Mouse (Mus musculus): ENCODE measurements around the gene Samm50. TPM values are rescaled to one million over a fixed set of nuclear protein-coding genes. Genes with fewer than 3 reads are reported as not detected.

Samm50 gene
- total RNA-seq, 2 experiments from 2014 or later: 83.6 to 99.0 TPM

GRCm38 (mm10) chr15:84210941-84211340, 18.9 kb downstream of the Samm50 start:
- no peak for DNase-seq (ENCODE audit: low spot score in 2 of 2)

GRCm38 (mm10) chr15:84211564-84211963, 19.5 kb downstream of the Samm50 start:
- DNase-seq (ENCODE audit: low spot score in 2 of 2): no peak

GRCm38 (mm10) chr15:84212031-84212755, 20.2 kb downstream of the Samm50 start:
- DNase-seq (ENCODE audit: low spot score in 2 of 2): peak; percentile 94 to 96

GRCm38 (mm10) chr15:84212756-84213105, 20.7 kb downstream of the Samm50 start:
- no peak for DNase-seq (ENCODE audit: low spot score in 2 of 2)

DNA sequence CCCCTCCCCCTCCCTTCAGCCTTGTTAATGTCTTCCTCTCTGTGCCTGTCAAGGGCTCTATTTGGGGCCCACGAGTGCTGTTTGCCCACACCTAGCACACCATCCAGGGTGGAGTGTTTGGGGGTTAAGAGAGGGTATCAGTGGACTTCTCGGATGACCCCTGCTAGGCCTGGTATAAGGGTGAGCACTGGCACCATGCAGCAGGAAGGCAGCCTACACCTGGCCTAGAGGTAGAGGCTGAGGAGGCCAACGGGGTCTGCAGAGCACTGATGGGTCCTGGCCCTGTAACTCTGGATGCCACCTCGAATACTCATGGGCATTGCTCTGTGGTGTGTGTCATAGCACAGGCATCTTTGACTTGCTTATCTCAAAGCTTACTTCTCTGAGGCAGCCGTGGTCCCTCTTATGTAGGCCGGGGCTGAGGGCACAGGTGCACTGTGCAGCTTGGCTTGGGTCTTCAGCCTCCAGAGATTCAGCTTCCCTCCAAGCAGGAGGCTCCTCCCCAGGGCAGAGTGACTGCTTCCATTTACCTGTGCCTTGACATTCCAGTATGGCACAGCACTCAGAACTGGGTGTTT, 21.2 kb downstream of the Samm50 start:
- no peak for DNase-seq (ENCODE audit: low spot score in 2 of 2)

DNA sequence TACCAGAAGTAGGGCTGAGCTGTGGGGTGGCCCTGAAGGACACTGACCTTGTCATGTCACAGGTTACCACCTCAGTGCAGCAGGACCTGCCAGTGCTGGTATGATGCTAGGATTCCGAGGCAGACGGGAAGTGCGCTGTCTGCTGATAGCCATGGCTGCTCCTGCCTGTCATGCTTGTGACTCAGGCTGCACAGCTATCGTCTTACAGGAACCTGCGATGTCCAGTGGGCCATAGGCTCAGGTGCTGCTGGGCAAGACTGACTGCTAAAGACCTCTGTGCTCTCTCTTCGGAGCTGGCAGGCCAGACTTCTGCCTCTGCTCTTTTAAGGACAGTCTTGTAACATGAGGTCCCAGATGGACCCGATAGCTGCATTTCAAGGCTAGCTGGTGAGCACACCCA, 22.4 kb downstream of the Samm50 start:
- DNase-seq (ENCODE audit: low spot score in 2 of 2): no peak

DNA sequence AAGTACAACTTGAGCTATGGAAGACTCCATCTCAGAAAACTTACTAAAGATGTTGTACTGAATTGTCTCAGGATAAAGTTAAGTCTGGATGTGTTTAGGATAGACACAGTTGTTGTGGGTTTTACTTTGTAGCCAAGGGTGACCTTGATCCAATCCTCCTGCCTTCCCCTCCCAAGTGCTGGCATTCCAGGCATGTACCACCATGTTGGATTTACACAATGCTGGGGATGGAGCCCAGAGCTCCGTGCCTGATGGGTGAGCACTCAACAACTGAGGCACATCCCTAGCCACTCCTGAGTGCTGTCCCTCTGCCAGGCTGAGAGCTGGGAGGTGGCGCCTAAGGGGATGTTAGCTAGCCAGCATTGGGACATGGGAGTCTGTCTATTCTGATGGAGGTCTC, 23.2 kb downstream of the Samm50 start:
- no peak for DNase-seq (ENCODE audit: low spot score in 2 of 2)

DNA sequence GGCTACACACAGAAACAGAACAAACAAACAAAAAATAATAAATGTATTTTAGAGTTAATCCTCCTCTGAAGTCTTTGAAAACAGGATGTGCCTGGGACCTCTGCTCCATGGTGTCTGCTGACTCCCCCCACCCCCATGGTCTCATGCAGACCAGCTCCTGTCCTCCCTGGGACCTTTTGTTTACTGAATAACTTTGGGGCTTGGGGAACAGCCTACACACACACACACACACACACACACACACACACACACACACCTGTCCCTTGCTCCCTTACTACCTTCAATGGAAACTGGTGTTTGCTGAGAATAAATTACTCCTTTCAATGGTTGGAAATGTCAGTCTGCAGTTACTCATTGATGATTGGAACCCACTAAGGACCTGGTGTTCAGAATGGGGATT, 24.0 kb downstream of the Samm50 start:
- DNase-seq (ENCODE audit: low spot score in 2 of 2): no peak

DNA sequence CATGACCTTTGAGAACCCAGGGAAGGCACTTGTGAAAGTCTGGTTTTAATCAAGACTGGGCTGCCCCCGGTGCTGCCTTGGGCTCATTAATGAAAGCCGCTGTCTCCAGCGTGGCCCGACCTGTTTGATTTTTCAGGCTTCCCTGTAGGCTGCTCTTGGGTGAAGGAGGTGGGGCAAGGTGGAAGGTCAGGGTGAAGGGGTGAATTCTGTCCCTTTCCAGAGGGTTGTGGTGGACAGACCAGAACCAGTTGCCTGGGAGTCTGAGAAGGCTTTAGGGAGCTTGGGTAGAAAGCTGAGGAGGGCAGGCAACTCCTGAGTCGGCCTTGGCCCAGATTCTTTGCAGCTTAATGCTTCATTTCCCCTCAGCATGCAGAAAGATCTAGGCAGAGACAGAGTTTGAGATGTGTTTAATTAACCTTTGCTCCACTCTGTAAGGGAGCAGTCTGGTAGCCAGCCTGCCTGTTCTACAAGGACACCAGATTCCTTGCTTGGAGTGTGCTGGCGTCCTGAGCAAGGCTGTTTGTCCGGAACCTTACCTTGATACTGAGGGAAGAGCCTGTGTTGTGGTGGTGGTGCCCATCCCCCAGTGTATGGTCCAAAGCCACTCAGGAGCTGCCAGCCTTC, 24.5 kb downstream of the Samm50 start:
- no peak for DNase-seq (ENCODE audit: low spot score in 2 of 2)

DNA sequence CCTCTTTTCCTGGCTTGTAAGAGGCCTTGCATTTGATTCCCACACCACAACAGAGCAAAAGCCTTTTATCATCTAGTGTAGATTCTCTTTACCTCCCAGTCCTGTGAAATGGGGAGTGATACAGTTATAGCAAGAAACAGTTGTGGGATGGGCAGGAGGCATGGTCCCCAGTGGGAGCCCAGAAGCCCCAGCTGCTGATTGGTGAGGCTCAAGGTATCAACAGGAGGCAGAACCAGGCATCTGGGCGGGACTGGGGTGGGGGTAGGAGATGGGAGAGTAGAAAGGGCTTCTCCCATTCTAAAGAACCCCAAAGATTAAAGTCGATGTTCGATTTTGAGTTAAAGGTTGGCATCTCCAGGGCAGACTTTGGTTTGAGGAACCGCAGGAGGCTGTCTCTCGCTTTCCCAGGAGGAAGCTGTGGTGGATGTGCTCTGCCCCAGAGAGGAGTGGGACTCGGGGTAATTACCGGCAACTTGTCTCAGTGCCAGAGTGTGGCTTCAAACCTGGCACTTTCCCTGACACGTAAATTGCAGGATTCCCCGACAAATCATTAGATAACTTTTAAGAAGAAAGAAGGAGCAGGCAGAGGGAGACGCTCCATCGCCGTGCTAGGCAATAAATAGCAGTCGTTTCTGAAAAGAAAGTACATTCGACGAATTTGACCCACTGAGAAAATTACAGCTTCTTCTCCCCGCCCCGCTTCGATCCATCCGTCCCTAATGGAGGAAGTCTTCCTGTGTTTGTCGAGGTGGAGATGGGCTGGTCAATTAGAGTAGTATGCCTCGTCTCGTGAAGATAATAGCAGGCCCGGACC, 26.1 kb downstream of the Samm50 start:
- no peak for DNase-seq (ENCODE audit: low spot score in 2 of 2)

- no peak for DNase-seq (ENCODE audit: low spot score in 2 of 2)
Observed at GRCm38 (mm10) chr15:84218783-84219271, 26.8 kb downstream of the Samm50 start.

DNA sequence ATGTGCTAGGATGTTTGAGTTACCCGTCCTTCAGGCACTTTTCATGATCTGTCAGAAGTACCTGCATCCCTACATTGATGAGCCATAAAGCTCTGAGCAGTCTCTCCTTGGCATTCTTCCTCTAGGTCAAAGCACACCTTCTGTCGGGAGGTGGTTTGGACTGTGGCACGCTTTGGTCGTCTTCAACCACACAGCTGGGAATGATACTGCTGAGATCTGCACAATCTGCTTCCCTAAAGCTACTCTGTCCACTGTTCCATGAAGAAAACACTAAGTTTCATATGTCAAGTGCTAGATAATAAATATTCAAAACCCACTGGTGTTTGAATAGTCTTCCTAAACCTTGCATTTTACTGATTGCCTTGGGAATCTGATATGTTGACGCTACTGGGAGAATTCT, 29.5 kb downstream of the Samm50 start:
- DNase-seq (ENCODE audit: low spot score in 2 of 2): no peak

GRCm38 (mm10) chr15:84223423-84223822, 31.4 kb downstream of the Samm50 start:
- DNase-seq (ENCODE audit: low spot score in 2 of 2): peak in 1 of 2 experiments; percentile 43

DNA sequence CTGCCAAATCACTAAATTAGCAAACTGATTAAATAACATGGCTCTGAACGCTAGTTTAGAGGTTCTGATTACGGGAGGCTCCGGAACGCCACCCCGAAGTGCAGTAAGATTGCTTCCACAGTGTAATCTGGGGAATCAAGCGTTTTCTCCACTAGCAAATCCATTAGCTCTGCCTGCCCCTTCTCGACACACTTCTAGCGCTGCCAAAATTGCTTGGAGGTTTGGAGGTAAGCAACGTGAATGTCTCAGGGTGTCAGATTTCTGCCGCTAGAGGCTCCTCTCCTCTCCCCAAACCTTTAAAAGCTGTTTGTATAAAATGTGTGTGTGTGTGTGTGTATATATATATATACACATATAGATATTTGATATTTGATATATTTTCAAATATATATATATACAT, 32.7 kb downstream of the Samm50 start:
- DNase-seq (ENCODE audit: low spot score in 2 of 2): no peak

DNA sequence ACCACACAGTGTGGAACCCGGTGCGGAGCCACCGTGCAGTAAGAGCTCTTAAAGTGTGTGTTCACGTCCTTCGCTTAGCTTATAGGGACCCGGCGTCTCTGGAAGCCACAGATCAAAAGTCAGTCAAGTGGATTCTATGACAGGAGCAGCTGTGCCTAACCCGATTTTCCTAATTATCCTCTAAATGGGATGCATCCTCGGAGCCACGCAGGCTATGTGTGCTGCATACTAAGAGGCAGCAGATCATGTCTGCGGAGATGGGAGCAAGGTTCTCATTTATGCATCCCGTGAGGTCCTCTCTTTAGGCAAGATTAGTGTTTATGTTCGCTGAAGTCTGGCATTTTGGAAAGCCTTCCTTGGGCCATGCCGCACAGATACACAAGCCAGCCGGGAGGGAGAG, 34.9 kb downstream of the Samm50 start:
- no peak for DNase-seq (ENCODE audit: low spot score in 2 of 2)

DNA sequence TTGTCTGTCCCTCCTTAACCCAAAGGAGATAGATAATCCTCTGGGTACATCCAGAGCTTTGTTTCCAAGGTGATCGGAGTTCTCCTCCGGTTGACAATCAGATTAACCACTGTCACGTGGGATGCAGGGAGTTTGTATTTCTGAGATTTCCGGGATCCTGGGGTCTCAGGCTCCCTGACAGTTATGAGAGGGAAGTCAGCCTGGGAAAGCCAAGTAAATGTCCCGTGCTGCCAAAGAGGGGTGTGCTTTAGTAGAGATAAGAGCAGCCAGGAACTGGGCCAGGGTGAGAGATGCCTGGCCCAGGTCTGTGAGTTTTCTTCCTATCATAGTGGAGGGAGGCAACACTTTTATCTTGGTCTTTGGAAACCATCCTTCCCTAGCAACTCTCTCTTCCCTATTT, 38.6 kb downstream of the Samm50 start:
- no peak for DNase-seq (ENCODE audit: low spot score in 2 of 2)

DNA sequence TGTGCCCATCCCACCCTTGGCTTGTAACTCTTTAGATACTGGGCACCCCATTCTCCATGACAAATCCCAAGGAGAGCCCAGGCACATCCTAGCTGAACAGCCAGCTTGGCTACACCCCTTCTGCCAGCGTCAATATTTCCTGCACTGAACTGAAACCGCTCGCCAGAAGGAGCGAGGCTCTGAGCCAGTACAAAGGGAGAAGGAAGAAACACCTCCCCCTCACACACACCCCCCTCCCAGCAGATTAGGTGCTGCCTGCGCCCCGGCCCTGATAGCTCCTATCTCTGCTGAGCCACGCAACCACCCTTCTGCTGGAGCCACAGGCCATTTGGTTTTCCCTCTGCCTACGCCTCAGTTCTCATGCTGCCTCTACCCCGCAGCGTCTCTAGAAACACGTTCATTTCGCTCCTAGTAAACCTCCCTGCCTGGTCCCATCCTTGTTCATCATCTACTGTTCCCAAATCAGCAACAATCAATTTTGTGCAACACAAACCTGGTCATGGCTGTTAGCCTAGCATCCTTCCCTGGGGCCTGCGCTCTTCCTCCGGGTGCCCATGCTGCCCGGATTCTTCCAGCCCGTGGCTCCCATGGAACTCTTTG, 39.2 kb downstream of the Samm50 start:
- DNase-seq (ENCODE audit: low spot score in 2 of 2): peak; percentile 48 to 63

DNA sequence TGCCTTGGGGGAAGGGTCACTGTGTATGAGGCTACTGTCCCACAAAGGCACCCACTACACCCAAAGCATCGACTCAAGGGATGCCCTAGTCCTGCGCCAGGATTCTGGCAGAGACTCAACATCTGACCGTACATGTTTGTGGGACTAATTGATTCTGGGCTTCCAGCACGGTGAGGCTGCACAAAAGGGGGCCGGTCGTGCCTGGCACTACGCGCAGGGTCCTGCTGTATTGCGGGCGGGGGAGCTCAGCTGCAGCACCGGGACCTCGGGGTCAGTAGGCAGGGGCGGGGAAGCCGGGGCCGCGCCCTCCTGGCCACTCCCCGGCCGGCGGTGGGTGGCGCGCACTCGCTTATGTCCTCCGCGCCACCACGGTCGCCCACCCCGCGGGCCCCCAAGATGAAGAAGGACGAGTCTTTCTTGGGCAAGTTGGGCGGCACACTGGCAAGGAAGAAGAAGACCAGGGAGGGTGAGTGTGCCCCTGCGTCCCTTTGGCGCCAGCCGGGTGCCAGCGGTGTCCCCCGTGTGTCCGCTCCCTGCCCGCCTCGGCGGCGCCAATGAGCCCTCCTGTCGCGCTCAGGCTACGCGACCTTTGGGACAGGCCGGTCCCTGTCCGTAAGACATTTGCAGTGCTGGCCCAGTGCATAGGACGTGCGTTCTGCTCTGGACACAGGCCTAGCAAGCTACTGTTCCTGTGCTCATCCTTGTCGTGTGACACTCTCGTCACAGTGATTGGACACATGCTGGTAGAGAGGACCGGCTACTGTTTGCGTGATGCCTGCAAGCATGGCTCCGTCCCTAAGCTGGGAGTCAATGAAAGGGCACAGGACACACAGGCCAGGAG, 39.9 kb downstream of the Samm50 start, which contains the start of gene Parvb:
Gene Parvb, plus strand, starts transcription at position 323 of the 841 bp plus-strand sequence.
- DNase-seq (ENCODE audit: low spot score in 2 of 2): peak; percentile 59 to 72

DNA sequence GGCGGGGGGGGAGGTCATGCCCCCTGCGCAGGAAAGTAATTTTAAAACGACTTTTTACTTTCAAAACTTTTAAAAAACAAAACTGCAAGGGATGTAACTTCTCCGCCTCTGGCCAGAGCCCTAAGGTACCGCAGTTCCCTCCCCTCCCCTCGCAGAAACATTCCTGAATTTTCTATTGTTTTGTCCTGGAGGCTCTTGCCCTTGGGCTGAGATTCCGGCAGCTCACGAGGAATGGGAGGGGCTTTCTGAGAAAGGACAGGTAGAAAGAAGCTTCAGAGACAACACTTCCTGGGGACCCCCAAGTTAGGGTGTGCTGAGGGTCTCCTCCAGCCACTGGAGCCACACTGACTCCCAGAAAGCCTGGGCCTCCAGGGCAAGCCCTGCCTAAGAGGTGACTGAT, 40.6 kb downstream of the Samm50 start:
- no peak for DNase-seq (ENCODE audit: low spot score in 2 of 2)

Measured in layer of hippocampus, postnatal 10 days (tissue).